Mouse (Mus musculus) cerebellum, adult 2 months (tissue): ENCODE measurements at regions not wholly inside any gene's neighbourhood (a gene's known extent, or its start where the extent isn't known, plus 50 kb on each side); places are given as distances from the start of the nearest gene placed in this dataset.
"Not testable (repeated sequence)": the region's sequence is repeated elsewhere in the genome, so short reads cannot be mapped to it uniquely, and the experiment has no call there.

Source experiments
- DNase-seq, 2 experiments: peaks; one replicate each; pipeline ENCODE4 v3.0.0; 2021
- H3K27ac ChIP-seq: fragments of 200-500 bp; 2 replicates; pipeline ENCODE4 v1.5.1; 2012; ENCODE audit warnings: low read length, control low read depth, inconsistent platforms; ENCODE audit not compliant: insufficient read depth
- H3K27me3 ChIP-seq: fragments of 200-500 bp; 2 replicates; pipeline ENCODE4 v1.6.1; 2012; ENCODE audit warnings: inconsistent platforms, mild to moderate bottlenecking, low read length, moderate library complexity; ENCODE audit not compliant: control insufficient read depth, insufficient read depth
- H3K4me1 ChIP-seq: fragments of 200-500 bp; 2 replicates; pipeline ENCODE4 v1.6.1; 2011; ENCODE audit warnings: low read length; ENCODE audit not compliant: control insufficient read depth, insufficient read depth
- H3K4me3 ChIP-seq: fragments of 200-500 bp; replicated peaks from 2 replicates; pipeline ENCODE3; 2011; ENCODE audit warnings: mild to moderate bottlenecking, low read depth, low read length, control low read depth; ENCODE audit not compliant: insufficient read depth
- CTCF ChIP-seq: fragments of 200-500 bp; IDR thresholded peaks from 2 replicates; pipeline ENCODE4 v1.5.1; 2011; ENCODE audit warnings: low read depth, mild to moderate bottlenecking, control low read depth, low read length, moderate library complexity, borderline replicate concordance; ENCODE audit not compliant: insufficient read depth
- POLR2A ChIP-seq: fragments of 200-500 bp; IDR thresholded peaks from 2 replicates; pipeline ENCODE4 v1.6.1; 2011; ENCODE audit warnings: low read length, control low read depth, borderline replicate concordance; ENCODE audit not compliant: insufficient read depth
- WGBS: fragments of 180-500 bp; shearing (Covaris S2); methylation state at CpG from one replicate; pipeline ENCODE4 v1.1.7; 2018; 5-methylcytosine and 5-hydroxymethylcytosine counted together

GRCm38 (mm10) chr5:12767383-12767782, 357.8 kb upstream of the Sema3a start:
- 74% methylated on average over 1 of the region's 1 CpGs for whole genome bisulfite sequencing
- DNase-seq: no peak
- H3K4me1 ChIP-seq: no peaks in the 10 kb centered on the region
- H3K4me3 ChIP-seq: no peak overlapping the region
- no peak overlapping the region for H3K27ac ChIP-seq
- no peaks in the 10 kb centered on the region for H3K27me3 ChIP-seq
- no peak for TF ChIP-seq POLR2A
- no peak for TF ChIP-seq CTCF

- WGBS: 85% methylated on average over 3 of the region's 3 CpGs
- H3K27ac ChIP-seq: no peak overlapping the region
- H3K27me3 ChIP-seq: no peaks in the 10 kb centered on the region
- DNase-seq: no peak
- H3K4me3 ChIP-seq: no peak overlapping the region
- H3K4me1 ChIP-seq: no peaks in the 10 kb centered on the region
- TF ChIP-seq CTCF (no peak), POLR2A (no peak)
Measured at GRCm38 (mm10) chr5:12782681-12783080, 342.5 kb upstream of the Sema3a start.

- 87% methylated on average over 1 of the region's 1 CpGs for WGBS
- Histone ChIP-seq H3K4me1 (no peaks in the 10 kb centered on the region), H3K27me3 (no peaks in the 10 kb centered on the region), H3K4me3 (no peak overlapping the region), H3K27ac (no peak overlapping the region)
- no peak for TF ChIP-seq POLR2A
- no peak for TF ChIP-seq CTCF
- DNase-seq: no peak
Measured at GRCm38 (mm10) chr5:12808729-12809128, 316.5 kb upstream of the Sema3a start.

- no peaks in the 10 kb centered on the region for H3K4me1 ChIP-seq
- no peak for DNase-seq
- no peaks in the 10 kb centered on the region for H3K27me3 ChIP-seq
- H3K27ac ChIP-seq: no peak overlapping the region
- WGBS: 75% methylated on average over 2 of the region's 2 CpGs
- TF ChIP-seq CTCF (no peak), POLR2A (no peak)
- no peak overlapping the region for H3K4me3 ChIP-seq
Measured at GRCm38 (mm10) chr5:12809884-12810283, 315.3 kb upstream of the Sema3a start.

- not testable (repeated sequence) for H3K27me3 ChIP-seq, DNase-seq, H3K4me1 ChIP-seq, H3K27ac ChIP-seq, H3K4me3 ChIP-seq
- 83% methylated on average over 3 of the region's 3 CpGs for WGBS
Measured at GRCm38 (mm10) chr5:12847207-12847606, 278.0 kb upstream of the Sema3a start.

GRCm38 (mm10) chr5:12856869-12857268, 268.3 kb upstream of the Sema3a start:
- DNase-seq: no peak

GRCm38 (mm10) chr5:12868355-12869217, 256.6 kb upstream of the Sema3a start:
- no peak overlapping the region for H3K27ac ChIP-seq
- no peak overlapping the region for H3K4me3 ChIP-seq
- TF ChIP-seq POLR2A (no peak), CTCF (no peak)
- peak in 1 of 2 experiments; percentile 9 for DNase-seq
- WGBS: 32% methylated on average over 3 of the region's 3 CpGs
- H3K4me1 ChIP-seq: no peaks in the 10 kb centered on the region
- no peaks in the 10 kb centered on the region for H3K27me3 ChIP-seq

More at GRCm38 (mm10) chr5:12856869-12857268, 268.3 kb upstream of the Sema3a start:
- no peak overlapping the region for H3K4me3 ChIP-seq
- no peak overlapping the region for H3K27ac ChIP-seq
- TF ChIP-seq CTCF: no peak
- TF ChIP-seq POLR2A: no peak
- 28% methylated on average over 2 of the region's 2 CpGs for WGBS
- H3K4me1 ChIP-seq: no peaks in the 10 kb centered on the region
- H3K27me3 ChIP-seq: no peaks in the 10 kb centered on the region

GRCm38 (mm10) chr5:12872888-12873287, 252.3 kb upstream of the Sema3a start:
- no peak for DNase-seq
- WGBS: 93% methylated on average over 3 of the region's 3 CpGs
- no peaks in the 10 kb centered on the region for H3K27me3 ChIP-seq
- no peak overlapping the region for H3K27ac ChIP-seq
- no peak overlapping the region for H3K4me3 ChIP-seq
- TF ChIP-seq CTCF (no peak), POLR2A (no peak)
- no peaks in the 10 kb centered on the region for H3K4me1 ChIP-seq
